Mouse (Mus musculus) limb, embryonic 10.5 days (tissue): ENCODE results near the gene Rbm14. TPM values are rescaled to one million over a fixed set of nuclear protein-coding genes. Genes with fewer than 3 reads are reported as not detected.

ENCODE experiments used
- DNase-seq: peaks from one replicate; pipeline ENCODE4 v3.0.0-alpha.2; 2017; ENCODE audit warnings: low spot score
- H3K27ac ChIP-seq: fragments of 300-500 bp; sonication (generic); 2 replicates; pipeline ENCODE4 v1.5.1; 2016; ENCODE audit warnings: mild to moderate bottlenecking
- H3K27me3 ChIP-seq: fragments of 300-500 bp; sonication (generic); 2 replicates; pipeline ENCODE4 v1.6.1; 2016; ENCODE audit warnings: low read depth, mild to moderate bottlenecking; ENCODE audit not compliant: poor library complexity, severe bottlenecking
- H3K36me3 ChIP-seq: fragments of 300-500 bp; sonication (generic); 2 replicates; pipeline ENCODE4 v1.6.1; 2016; ENCODE audit warnings: mild to moderate bottlenecking, moderate library complexity
- H3K4me1 ChIP-seq: fragments of 300-500 bp; sonication (generic); 2 replicates; pipeline ENCODE4 v1.6.1; 2016
- H3K4me3 ChIP-seq: fragments of 300-500 bp; sonication (generic); 2 replicates; pipeline ENCODE4 v1.5.1; 2016; ENCODE audit warnings: mild to moderate bottlenecking, moderate library complexity
- H3K9me3 ChIP-seq: fragments of 300-500 bp; sonication (generic); replicated peaks from 2 replicates; pipeline ENCODE4 v1.6.1; 2016; ENCODE audit warnings: mild to moderate bottlenecking
- WGBS: fragments of 180-500 bp; shearing (Covaris S2); methylation state at CpG from one replicate; pipeline ENCODE4 v1.1.7; 2016; 5-methylcytosine and 5-hydroxymethylcytosine counted together
- polyA plus RNA-seq: library from polyadenylated mRNA; unstranded; fragments of >200 nt; fragmentation: Nextera tagmentation; extraction: Ambion mirVana; gene quantifications from 2 replicates; pipeline ENCODE4 v1.2.1, GENCODE M21; 2016

Gene Rbm14
- polyA plus RNA-seq: 134 TPM in 2 replicates

- under 1% methylated on average over 83 of the region's 83 CpGs for WGBS
- peak; percentile 97 for DNase-seq
- H3K36me3 ChIP-seq: peaks cover 8% of the 10 kb centered on the region
- H3K27me3 ChIP-seq: no peaks in the 10 kb centered on the region
- no peaks in the 10 kb centered on the region; the same call in 1 of the 2 replicates for H3K9me3 ChIP-seq
- peak within 1 kb of the TSS; percentile 92 for H3K27ac ChIP-seq
- peaks cover 20% of the 10 kb centered on the region for H3K4me1 ChIP-seq
- H3K4me3 ChIP-seq: peak within 1 kb of the TSS; percentile 91
These were observed at the start of gene Rbm14, which contains the start of gene Gm21992 for GRCm38 (mm10) chr19:4811063-4811908. Gene Rbm14, minus strand, starts transcription at chr19:4811634. Gene Gm21992, minus strand, starts transcription at chr19:4811612.

GRCm38 (mm10) chr19:4859081-4859480 lies 47.6 kb upstream of the Rbm14 start:
- DNase-seq: no peak
- Histone ChIP-seq H3K4me3 (no peak overlapping the region), H3K9me3 (no peaks in the 10 kb centered on the region), H3K27ac (no peak overlapping the region), H3K36me3 (no peaks in the 10 kb centered on the region), H3K4me1 (peaks cover 17% of the 10 kb centered on the region), H3K27me3 (peaks cover 15% of the 10 kb centered on the region; the same call in 1 of the 2 replicates)
- 82% methylated on average over 6 of the region's 6 CpGs for WGBS

GRCm38 (mm10) chr19:4855951-4856350 lies 44.5 kb upstream of the Rbm14 start:
- peak overlapping the region; percentile 65 for H3K4me3 ChIP-seq
- peaks cover 13% of the 10 kb centered on the region; the same call in 1 of the 2 replicates for H3K27me3 ChIP-seq
- no peak overlapping the region for H3K27ac ChIP-seq
- WGBS: 79% methylated on average over 4 of the region's 4 CpGs
- H3K4me1 ChIP-seq: peaks cover 17% of the 10 kb centered on the region
- H3K36me3 ChIP-seq: no peaks in the 10 kb centered on the region
- no peak for DNase-seq
- no peaks in the 10 kb centered on the region for H3K9me3 ChIP-seq

GRCm38 (mm10) chr19:4855470-4855820 lies 44.0 kb upstream of the Rbm14 start:
- WGBS: 3% methylated on average over 14 of the region's 14 CpGs
- peaks cover 13% of the 10 kb centered on the region; the same call in 1 of the 2 replicates for H3K27me3 ChIP-seq
- H3K4me1 ChIP-seq: peaks cover 17% of the 10 kb centered on the region
- no peaks in the 10 kb centered on the region for H3K9me3 ChIP-seq
- peak overlapping the region; percentile 65 for H3K4me3 ChIP-seq
- H3K27ac ChIP-seq: peak overlapping the region; percentile 66
- H3K36me3 ChIP-seq: no peaks in the 10 kb centered on the region
- DNase-seq: no peak

- Histone ChIP-seq H3K36me3 (no peaks in the 10 kb centered on the region), H3K27me3 (peaks cover 13% of the 10 kb centered on the region; the same call in 1 of the 2 replicates), H3K4me1 (peaks cover 17% of the 10 kb centered on the region), H3K27ac (peak within 1 kb of the TSS; percentile 66), H3K9me3 (no peaks in the 10 kb centered on the region), H3K4me3 (peak within 1 kb of the TSS; percentile 65)
- 4% methylated on average over 45 of the region's 45 CpGs for WGBS
- DNase-seq: peak; percentile 84
These were observed 43.4 kb upstream of the Rbm14 start, which contains the start of gene Ctsf for GRCm38 (mm10) chr19:4854552-4855469. Gene Ctsf, plus strand, starts transcription at chr19:4855130.

- H3K9me3 ChIP-seq: no peaks in the 10 kb centered on the region
- no peak for DNase-seq
- no peak overlapping the region for H3K4me3 ChIP-seq
- H3K4me1 ChIP-seq: peaks cover 10% of the 10 kb centered on the region
- no peaks in the 10 kb centered on the region for H3K27me3 ChIP-seq
- 57% methylated on average over 5 of the region's 5 CpGs for WGBS
- no peaks in the 10 kb centered on the region for H3K36me3 ChIP-seq
- H3K27ac ChIP-seq: no peak overlapping the region
These were observed 38.8 kb upstream of the Rbm14 start for GRCm38 (mm10) chr19:4850281-4850680.

- Histone ChIP-seq H3K4me3 (no peak overlapping the region), H3K27ac (no peak overlapping the region), H3K4me1 (peaks cover 5% of the 10 kb centered on the region), H3K36me3 (no peaks in the 10 kb centered on the region), H3K27me3 (no peaks in the 10 kb centered on the region), H3K9me3 (no peaks in the 10 kb centered on the region)
- DNase-seq: no peak
- WGBS: 50% methylated on average over 4 of the region's 4 CpGs
These were observed 38.4 kb upstream of the Rbm14 start for GRCm38 (mm10) chr19:4849800-4850199.

- Histone ChIP-seq H3K4me1 (no peaks in the 10 kb centered on the region), H3K4me3 (no peak overlapping the region), H3K9me3 (no peaks in the 10 kb centered on the region), H3K36me3 (no peaks in the 10 kb centered on the region), H3K27ac (no peak overlapping the region), H3K27me3 (0 out of 2 replicates have a peak, but pooled peaks cover 1% of the 10 kb centered on the region)
- WGBS: 42% methylated on average over 7 of the region's 7 CpGs
- DNase-seq: no peak
These were observed 36.1 kb upstream of the Rbm14 start for GRCm38 (mm10) chr19:4847490-4847889.

- DNase-seq: no peak
- Histone ChIP-seq H3K4me1 (no peaks in the 10 kb centered on the region), H3K9me3 (no peaks in the 10 kb centered on the region), H3K27ac (no peak overlapping the region), H3K36me3 (no peaks in the 10 kb centered on the region), H3K27me3 (peaks cover 18% of the 10 kb centered on the region), H3K4me3 (no peak overlapping the region)
- WGBS: 70% methylated on average over 2 of the region's 2 CpGs
These were observed 34.4 kb upstream of the Rbm14 start for GRCm38 (mm10) chr19:4845846-4846245.

GRCm38 (mm10) chr19:4842611-4843010 lies 31.2 kb upstream of the Rbm14 start:
- WGBS: 72% methylated on average over 2 of the region's 2 CpGs
- DNase-seq: no peak

GRCm38 (mm10) chr19:4840848-4841247 lies 29.4 kb upstream of the Rbm14 start:
- 86% methylated on average over 9 of the region's 9 CpGs for WGBS
- no peak overlapping the region for H3K27ac ChIP-seq
- H3K36me3 ChIP-seq: no peaks in the 10 kb centered on the region; the same call in 1 of the 2 replicates
- H3K4me3 ChIP-seq: no peak overlapping the region
- peaks cover 17% of the 10 kb centered on the region for H3K4me1 ChIP-seq
- DNase-seq: no peak
- peaks cover 34% of the 10 kb centered on the region for H3K27me3 ChIP-seq
- no peaks in the 10 kb centered on the region for H3K9me3 ChIP-seq

More at GRCm38 (mm10) chr19:4842611-4843010, 31.2 kb upstream of the Rbm14 start:
- no peak overlapping the region for H3K4me3 ChIP-seq
- H3K9me3 ChIP-seq: no peaks in the 10 kb centered on the region
- H3K27me3 ChIP-seq: peaks cover 34% of the 10 kb centered on the region
- H3K27ac ChIP-seq: no peak overlapping the region
- no peaks in the 10 kb centered on the region for H3K36me3 ChIP-seq
- peaks cover 17% of the 10 kb centered on the region for H3K4me1 ChIP-seq

GRCm38 (mm10) chr19:4839149-4839548 lies 27.7 kb upstream of the Rbm14 start, which contains the start of the genes Ccs and Ccdc87:
Gene Ccs, minus strand, starts transcription at chr19:4839332.
Gene Ccdc87, plus strand, starts transcription at chr19:4839366.
- WGBS: under 1% methylated on average over 25 of the region's 25 CpGs
- Histone ChIP-seq H3K27me3 (peaks cover 34% of the 10 kb centered on the region), H3K4me1 (peaks cover 17% of the 10 kb centered on the region), H3K9me3 (no peaks in the 10 kb centered on the region), H3K36me3 (peaks cover 5% of the 10 kb centered on the region), H3K4me3 (peak within 1 kb of the TSS; percentile 72), H3K27ac (peak within 1 kb of the TSS; percentile 86)
- DNase-seq: peak; percentile 97
